Mouse (Mus musculus) heart, embryonic 16.5 days (tissue): ENCODE measurements around the gene Zfp462. TPM values are rescaled to one million over a fixed set of nuclear protein-coding genes. Genes with fewer than 3 reads are reported as not detected.
"Not testable (repeated sequence)": the region's sequence is repeated elsewhere in the genome, so short reads cannot be mapped to it uniquely, and the experiment has no call there.

Source experiments
- ATAC-seq: fragments of 200-750 bp; cut with Nextera tagmentation; replicated peaks from 2 replicates; pipeline ENCODE4 v1.8.0; 2017; ENCODE audit warnings: moderate number of reproducible peaks; ENCODE audit not compliant: insufficient read depth, low FRiP score; ENCODE audit errors: extremely low read depth
- H3K27ac ChIP-seq: fragments of 300-500 bp; sonication (generic); 2 replicates; pipeline ENCODE4 v1.5.1; 2014; ENCODE audit warnings: mild to moderate bottlenecking, low read length, control low read depth, moderate library complexity
- H3K27me3 ChIP-seq: fragments of 300-500 bp; sonication (generic); 2 replicates; pipeline ENCODE4 v1.6.1; 2014; ENCODE audit warnings: low read length, mixed read lengths; ENCODE audit not compliant: control insufficient read depth, insufficient read depth
- H3K36me3 ChIP-seq: fragments of 300-500 bp; sonication (generic); 2 replicates; pipeline ENCODE4 v1.6.1; 2014; ENCODE audit not compliant: control insufficient read depth, insufficient read depth
- H3K4me1 ChIP-seq: fragments of 300-500 bp; sonication (generic); 2 replicates; pipeline ENCODE4 v1.6.1; 2014; ENCODE audit warnings: low read length, mixed read lengths; ENCODE audit not compliant: control insufficient read depth, insufficient read depth
- H3K4me2 ChIP-seq: fragments of 300-500 bp; sonication (generic); 2 replicates; pipeline ENCODE4 v1.6.1; 2014; ENCODE audit warnings: low read depth, mild to moderate bottlenecking, control low read depth, low read length
- H3K4me3 ChIP-seq: fragments of 300-500 bp; sonication (generic); 2 replicates; pipeline ENCODE4 v1.5.1; 2014; ENCODE audit warnings: mild to moderate bottlenecking, control low read depth, low read length
- H3K9ac ChIP-seq: fragments of 300-500 bp; sonication (generic); 2 replicates; pipeline ENCODE4 v1.6.1; 2014; ENCODE audit warnings: low read length, control low read depth
- H3K9me3 ChIP-seq: fragments of 300-500 bp; sonication (generic); replicated peaks from 2 replicates; pipeline ENCODE4 v1.6.1; 2016; ENCODE audit warnings: low read length; ENCODE audit not compliant: control insufficient read depth
- WGBS: fragments of 180-500 bp; shearing (Covaris S2); extraction: QIAGEN DNeasy Blood & Tissue Kit; methylation state at CpG from one replicate; pipeline ENCODE4 v1.1.7; 2014; 5-methylcytosine and 5-hydroxymethylcytosine counted together
- polyA plus RNA-seq: library from polyadenylated mRNA; unstranded; fragments of >200 nt; fragmentation: Nextera tagmentation; extraction: Ambion mirVana; gene quantifications from 2 replicates; pipeline ENCODE4 v1.2.1, GENCODE M21; 2015

Gene Zfp462
- polyA plus RNA-seq, result 1.3 and 2.1 TPM in 2 replicates

DNA sequence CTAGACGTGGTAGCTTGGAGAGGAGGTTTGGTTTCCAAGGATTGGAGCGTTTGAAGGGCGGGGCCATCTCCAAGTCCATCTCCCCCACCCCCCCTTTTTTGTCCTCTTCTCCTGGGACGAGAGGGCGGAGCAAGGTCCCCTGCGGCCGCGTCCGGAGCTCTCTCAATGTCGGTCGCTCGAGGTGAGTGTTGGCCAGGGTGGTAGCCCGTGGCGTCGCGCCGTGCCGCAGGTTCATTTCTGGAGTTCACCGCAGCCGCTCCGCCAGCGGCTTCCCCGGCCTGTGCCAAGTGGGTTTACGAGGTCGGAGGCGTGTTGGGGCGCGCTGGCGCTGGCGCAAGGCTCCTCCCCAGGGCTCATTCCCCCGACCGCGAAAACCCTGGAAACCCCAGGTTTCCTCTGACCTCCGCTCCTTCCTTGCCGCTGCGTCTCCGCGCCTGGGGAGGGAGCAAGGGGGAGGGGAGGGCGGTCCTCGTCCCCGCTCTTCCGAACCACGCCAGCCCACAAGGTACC lies at the start of gene Zfp462:
TSS of gene Zfp462 (plus strand) at position 128 of the 510 bp plus-strand sequence.
- Histone ChIP-seq H3K27me3 (no peaks in the 10 kb centered on the region), H3K9me3 (no peaks in the 10 kb centered on the region), H3K36me3 (no peaks in the 10 kb centered on the region), H3K4me3 (peak within 1 kb of the TSS; percentile 76), H3K27ac (peak within 1 kb of the TSS; percentile 41; the same call in 1 of the 2 replicates), H3K4me1 (peaks cover 13% of the 10 kb centered on the region), H3K4me2 (peak within 1 kb of the TSS; percentile 88), H3K9ac (peak within 1 kb of the TSS; percentile 82)
- no peak for ATAC-seq
- 0% methylated on average over 42 of the region's 43 CpGs for WGBS

DNA sequence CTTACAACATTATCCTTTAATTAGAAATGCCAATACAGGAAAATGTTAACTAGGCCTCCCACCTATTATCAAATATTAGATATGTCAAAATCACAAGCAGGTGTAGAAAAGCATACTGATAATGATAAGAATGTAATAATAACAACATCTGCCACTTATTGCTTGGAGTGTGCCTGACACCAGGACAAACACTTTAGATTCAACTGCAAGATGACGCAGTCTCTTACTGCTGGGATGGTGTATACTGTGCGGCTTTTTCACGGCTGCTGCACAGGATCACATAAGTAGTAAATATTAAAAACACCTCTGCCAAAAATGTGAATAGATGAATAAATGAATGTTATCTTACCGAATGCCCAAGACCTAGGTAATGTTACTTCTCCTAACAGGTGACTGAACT lies 48.8 kb upstream of the Zfp462 start:
- Histone ChIP-seq H3K27ac (no peak overlapping the region), H3K4me3 (no peak overlapping the region), H3K27me3 (no peaks in the 10 kb centered on the region), H3K4me1 (no peaks in the 10 kb centered on the region), H3K9ac (no peak overlapping the region), H3K4me2 (no peak overlapping the region), H3K9me3 (no peaks in the 10 kb centered on the region; the same call in 1 of the 2 replicates), H3K36me3 (no peaks in the 10 kb centered on the region)
- ATAC-seq, result no peak
- WGBS, result 75% methylated on average over 4 of the region's 4 CpGs

GRCm38 (mm10) chr4:54904641-54905040 lies 40.2 kb upstream of the Zfp462 start:
- no peaks in the 10 kb centered on the region for H3K9me3 ChIP-seq
- 72% methylated on average over 8 of the region's 8 CpGs for WGBS
- no peak overlapping the region for H3K4me3 ChIP-seq
- no peaks in the 10 kb centered on the region for H3K4me1 ChIP-seq
- no peaks in the 10 kb centered on the region for H3K36me3 ChIP-seq
- no peaks in the 10 kb centered on the region for H3K27me3 ChIP-seq
- no peak overlapping the region for H3K27ac ChIP-seq
- ATAC-seq, result no peak
- no peak overlapping the region for H3K4me2 ChIP-seq
- H3K9ac ChIP-seq, result no peak overlapping the region

DNA sequence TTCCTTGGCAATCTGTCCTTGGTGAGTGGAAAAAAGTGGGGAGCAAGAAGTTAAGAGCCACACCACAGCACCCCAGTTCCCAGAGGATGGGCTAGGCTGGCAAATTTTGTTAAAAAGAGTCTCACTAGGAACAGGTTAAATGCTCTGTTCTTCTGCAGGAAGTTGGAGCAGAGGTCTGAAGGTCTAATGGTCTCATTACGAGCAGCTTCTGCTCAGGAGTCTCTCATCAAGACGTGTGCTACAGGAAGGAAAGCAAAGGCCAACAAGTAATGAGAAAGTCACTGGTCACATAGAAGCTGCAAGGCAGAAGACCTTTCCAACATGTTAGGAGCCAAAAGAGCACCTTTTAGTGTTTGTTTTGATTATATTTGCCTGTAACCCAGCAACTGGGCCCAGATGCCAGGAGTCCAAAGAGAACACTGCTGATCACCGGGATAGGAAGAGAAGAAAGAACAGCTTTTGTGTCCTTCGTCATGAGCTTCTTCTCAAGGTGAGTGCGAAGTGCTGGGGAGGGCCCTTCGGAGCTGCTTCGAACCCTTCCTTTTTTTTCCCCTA lies 39.4 kb upstream of the Zfp462 start:
- no peak overlapping the region for H3K4me2 ChIP-seq
- WGBS, result 75% methylated on average over 7 of the region's 7 CpGs
- H3K36me3 ChIP-seq, result no peaks in the 10 kb centered on the region
- H3K9ac ChIP-seq, result no peak overlapping the region
- H3K4me3 ChIP-seq, result no peak overlapping the region
- no peaks in the 10 kb centered on the region for H3K4me1 ChIP-seq
- no peaks in the 10 kb centered on the region for H3K9me3 ChIP-seq
- ATAC-seq, result no peak
- H3K27ac ChIP-seq, result no peak overlapping the region
- no peaks in the 10 kb centered on the region for H3K27me3 ChIP-seq

DNA sequence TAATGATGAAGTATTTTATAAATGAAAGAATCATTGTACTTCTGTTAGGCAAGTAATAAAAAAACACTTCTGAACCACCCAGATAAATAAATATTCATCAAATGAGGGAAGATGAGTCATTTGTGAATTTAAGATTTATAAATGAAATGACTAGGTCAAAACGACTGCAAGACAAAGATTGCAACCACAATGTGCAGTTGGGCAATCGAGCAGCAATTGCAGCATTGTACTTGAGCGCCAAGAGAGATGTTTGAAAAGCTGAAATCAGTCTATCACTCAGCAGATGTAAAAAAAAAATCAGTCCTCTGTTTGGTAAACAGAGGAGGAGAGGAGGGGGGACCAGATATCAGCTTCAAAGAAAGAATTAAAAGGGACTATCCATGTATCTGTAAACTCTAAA lies 34.5 kb upstream of the Zfp462 start:
- Histone ChIP-seq H3K9ac (no peak overlapping the region), H3K4me2 (no peak overlapping the region), H3K27me3 (no peaks in the 10 kb centered on the region), H3K27ac (no peak overlapping the region), H3K36me3 (no peaks in the 10 kb centered on the region), H3K4me3 (no peak overlapping the region), H3K4me1 (no peaks in the 10 kb centered on the region), H3K9me3 (no peaks in the 10 kb centered on the region)
- no peak for ATAC-seq
- WGBS, result 78% methylated on average over 3 of the region's 3 CpGs

DNA sequence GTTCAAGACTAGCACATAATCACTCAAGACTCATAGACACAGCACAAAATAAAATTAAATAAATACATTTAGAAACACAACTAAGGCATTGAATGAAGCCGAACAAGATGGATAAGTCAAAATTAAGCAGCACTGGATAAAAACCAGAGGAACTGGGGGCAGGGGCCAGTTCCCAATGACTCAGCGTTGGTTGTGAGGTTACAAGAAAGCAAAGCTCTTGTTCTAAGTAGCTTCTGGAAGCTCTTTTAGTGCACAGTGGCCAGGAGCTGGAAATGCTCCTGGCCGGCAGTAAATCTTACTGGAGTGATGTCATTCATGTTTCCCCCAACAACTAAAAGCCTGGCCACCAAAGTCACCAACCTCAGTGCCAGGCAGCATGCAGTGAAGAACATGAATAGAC lies 26.6 kb upstream of the Zfp462 start:
- no peaks in the 10 kb centered on the region for H3K4me1 ChIP-seq
- H3K27me3 ChIP-seq, result no peaks in the 10 kb centered on the region
- H3K27ac ChIP-seq, result no peak overlapping the region
- no peak overlapping the region for H3K4me2 ChIP-seq
- WGBS, result 60% methylated on average over 3 of the region's 3 CpGs
- no peak overlapping the region for H3K9ac ChIP-seq
- no peak overlapping the region for H3K4me3 ChIP-seq
- H3K9me3 ChIP-seq, result no peaks in the 10 kb centered on the region
- no peaks in the 10 kb centered on the region for H3K36me3 ChIP-seq
- no peak for ATAC-seq

- no peaks in the 10 kb centered on the region for H3K36me3 ChIP-seq
- H3K4me1 ChIP-seq, result no peaks in the 10 kb centered on the region
- ATAC-seq, result no peak
- no peak overlapping the region for H3K27ac ChIP-seq
- 94% methylated on average over 2 of the region's 2 CpGs for WGBS
- no peaks in the 10 kb centered on the region for H3K9me3 ChIP-seq
- H3K4me2 ChIP-seq, result no peak overlapping the region
- H3K9ac ChIP-seq, result no peak overlapping the region
- no peaks in the 10 kb centered on the region for H3K27me3 ChIP-seq
- no peak overlapping the region for H3K4me3 ChIP-seq
Observed at GRCm38 (mm10) chr4:54923386-54923785, 21.5 kb upstream of the Zfp462 start.

DNA sequence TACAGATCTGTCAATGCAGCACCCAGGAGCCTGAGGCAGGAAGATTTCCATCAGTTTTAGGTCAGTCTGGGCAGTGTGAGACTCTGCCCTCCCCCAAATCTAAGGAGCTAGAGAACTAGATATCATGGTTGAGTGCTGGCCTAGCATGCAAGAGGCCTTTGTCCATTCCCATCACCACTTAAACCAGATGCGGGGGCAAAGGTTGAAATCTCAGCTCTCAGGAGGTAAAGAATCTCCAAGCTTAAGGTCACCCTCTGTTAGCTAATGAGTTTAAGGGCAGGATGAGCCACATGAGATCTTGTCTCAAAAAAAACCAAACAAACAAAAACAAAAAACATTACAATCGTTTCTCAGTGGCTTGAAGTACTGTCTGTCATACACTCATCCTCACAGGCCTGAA lies 20.5 kb upstream of the Zfp462 start:
- Histone ChIP-seq H3K36me3 (no peaks in the 10 kb centered on the region), H3K27ac (no peak overlapping the region), H3K4me1 (no peaks in the 10 kb centered on the region), H3K9ac (no peak overlapping the region), H3K4me2 (no peak overlapping the region), H3K9me3 (no peaks in the 10 kb centered on the region), H3K27me3 (no peaks in the 10 kb centered on the region), H3K4me3 (no peak overlapping the region)
- WGBS, result 79% methylated on average over 2 of the region's 2 CpGs
- ATAC-seq, result no peak

- not testable (repeated sequence) for H3K36me3 ChIP-seq, H3K27me3 ChIP-seq, H3K9ac ChIP-seq, H3K4me2 ChIP-seq, H3K4me1 ChIP-seq, ATAC-seq, H3K27ac ChIP-seq, H3K4me3 ChIP-seq, H3K9me3 ChIP-seq
- 83% methylated on average over 5 of the region's 5 CpGs for WGBS
Observed at GRCm38 (mm10) chr4:54926456-54926855, 18.4 kb upstream of the Zfp462 start.
